Mouse (Mus musculus) CH12.LX (cell line): ENCODE results near the gene Timm29. TPM values are rescaled to one million over a fixed set of nuclear protein-coding genes. Genes with fewer than 3 reads are reported as not detected.
A peak's percentile ranks its signal among the peaks of the same experiment; 100 is the strongest.

Experiments
- DNase-seq: peaks from one replicate; pipeline ENCODE4 v3.0.0-alpha.2; 2013; ENCODE audit errors: extremely low read depth
- H3K27ac ChIP-seq: 2 replicates; pipeline ENCODE4 v1.5.1; 2012; ENCODE audit warnings: low read depth, mild to moderate bottlenecking, control low read depth, moderate library complexity; ENCODE audit not compliant: insufficient read depth
- H3K27me3 ChIP-seq: replicated peaks from 2 replicates; pipeline ENCODE3; 2012; ENCODE audit warnings: inconsistent platforms
- H3K36me3 ChIP-seq, 2 experiments: replicated peaks in 1 of 2; 2 replicates each; pipeline versions ENCODE3 to v1.6.1; 2012; ENCODE audit warnings: inconsistent platforms in 1 of 2, low read length in 1 of 2, mild to moderate bottlenecking in 1 of 2, mixed read lengths in 1 of 2, moderate library complexity in 1 of 2; ENCODE audit not compliant: control insufficient read depth in 1 of 2, insufficient read depth in 1 of 2
- H3K4me1 ChIP-seq, 2 experiments: 2 replicates each; pipeline ENCODE4 v1.6.1; 2012; ENCODE audit warnings: inconsistent platforms in 1 of 2, moderate library complexity in 1 of 2; ENCODE audit not compliant: insufficient read depth in 2 of 2, control insufficient read depth in 1 of 2
- H3K4me2 ChIP-seq: 2 replicates; pipeline ENCODE4 v1.6.1; 2012; ENCODE audit warnings: low read depth, mild to moderate bottlenecking, control low read depth; ENCODE audit not compliant: poor library complexity, insufficient read depth, severe bottlenecking
- H3K4me3 ChIP-seq, 3 experiments: fragments of 150-350 bp in 1 of 3; sonication (generic) in 1 of 3; replicated peaks in 1 of 3; 2 replicates each; pipeline versions ENCODE3 to v1.5.1; 2011 to 2012; ENCODE audit warnings: low read depth in 2 of 3, low read length in 2 of 3, mild to moderate bottlenecking in 2 of 3, moderate library complexity in 2 of 3, control low read depth in 1 of 3, improper control_type of control experiment in 1 of 3, inconsistent platforms in 1 of 3, mixed read lengths in 1 of 3; ENCODE audit not compliant: poor library complexity in 1 of 3
- H3K79me2 ChIP-seq: replicated peaks from 2 replicates; pipeline ENCODE4 v1.6.1; 2012; ENCODE audit warnings: mild to moderate bottlenecking, moderate library complexity; ENCODE audit not compliant: control insufficient read depth, poor library complexity, insufficient read depth, severe bottlenecking; ENCODE audit errors: extremely low read depth
- H3K9ac ChIP-seq: 2 replicates; pipeline ENCODE4 v1.6.1; 2012; ENCODE audit warnings: low read depth, mild to moderate bottlenecking, control low read depth, moderate library complexity; ENCODE audit not compliant: insufficient read depth
- H3K9me3 ChIP-seq: replicated peaks from 2 replicates; pipeline ENCODE3; 2012; ENCODE audit warnings: low read length, inconsistent platforms, mixed read lengths
- BHLHE40 ChIP-seq: IDR thresholded peaks from 2 replicates; pipeline ENCODE4 v1.6.1; 2011; ENCODE audit warnings: mild to moderate bottlenecking, low read depth, low read length, improper control_type of control experiment
- CHD1 ChIP-seq: IDR thresholded peaks from 2 replicates; pipeline ENCODE4 v1.6.1; 2012; ENCODE audit warnings: low read depth, low read length, improper control_type of control experiment, inconsistent platforms
- CHD2 ChIP-seq: IDR thresholded peaks from 2 replicates; pipeline ENCODE4 v1.6.1; 2011; ENCODE audit warnings: low read length, improper control_type of control experiment
- CTCF ChIP-seq, 2 experiments: IDR thresholded peaks in 1 of 2; conservative IDR thresholded peaks in 1 of 2; 2 replicates each; pipeline ENCODE4 v1.5.1; 2011 to 2012; ENCODE audit warnings: low read depth in 2 of 2, low read length in 2 of 2, improper control_type of control experiment in 1 of 2, inconsistent platforms in 1 of 2, mild to moderate bottlenecking in 1 of 2, moderate library complexity in 1 of 2
- E2F4 ChIP-seq: IDR thresholded peaks from 2 replicates; pipeline ENCODE4 v1.6.1; 2011; ENCODE audit warnings: low read depth, low read length, improper control_type of control experiment; ENCODE audit not compliant: insufficient replicate concordance
- ELF1 ChIP-seq: IDR thresholded peaks from 2 replicates; pipeline ENCODE4 v1.6.1; 2014; ENCODE audit warnings: low read depth, mild to moderate bottlenecking, inconsistent platforms, low read length, improper control_type of control experiment
- EP300 ChIP-seq: IDR thresholded peaks from 2 replicates; pipeline ENCODE4 v1.6.1; 2011; ENCODE audit warnings: low read length, improper control_type of control experiment
- ETS1 ChIP-seq: conservative IDR thresholded peaks from 2 replicates; pipeline ENCODE4 v1.6.1; 2012; ENCODE audit warnings: low read depth, mild to moderate bottlenecking, inconsistent platforms, low read length, improper control_type of control experiment, moderate library complexity
- GABPA ChIP-seq: IDR thresholded peaks from 2 replicates; pipeline ENCODE4 v1.6.1; 2012; ENCODE audit warnings: low read depth, low read length, improper control_type of control experiment, inconsistent platforms; ENCODE audit not compliant: insufficient replicate concordance
- HCFC1 ChIP-seq: IDR thresholded peaks from 2 replicates; pipeline ENCODE4 v1.6.1; 2012; ENCODE audit warnings: low read depth, mild to moderate bottlenecking, inconsistent platforms, low read length, improper control_type of control experiment
- IRF4 ChIP-seq: IDR thresholded peaks from 2 replicates; pipeline ENCODE4 v1.6.1; 2014; ENCODE audit warnings: low read depth, mild to moderate bottlenecking, inconsistent platforms, low read length, improper control_type of control experiment
- JUN ChIP-seq: IDR thresholded peaks from 2 replicates; pipeline ENCODE4 v1.6.1; 2011; ENCODE audit warnings: low read depth, mild to moderate bottlenecking, low read length, improper control_type of control experiment, moderate library complexity; ENCODE audit not compliant: insufficient read depth
- JUND ChIP-seq: conservative IDR thresholded peaks from 2 replicates; pipeline ENCODE4 v1.6.1; 2011; ENCODE audit warnings: low read depth, low read length, improper control_type of control experiment
- KAT2A ChIP-seq: IDR thresholded peaks from 2 replicates; pipeline ENCODE4 v1.6.1; 2012; ENCODE audit warnings: low read length, improper control_type of control experiment, inconsistent platforms; ENCODE audit not compliant: insufficient replicate concordance
- MAFK ChIP-seq: IDR thresholded peaks from 2 replicates; pipeline ENCODE4 v1.6.1; 2011; ENCODE audit warnings: low read length, improper control_type of control experiment; ENCODE audit not compliant: insufficient replicate concordance
- MAX ChIP-seq: IDR thresholded peaks from 2 replicates; pipeline ENCODE4 v1.6.1; 2011; ENCODE audit warnings: low read length, improper control_type of control experiment
- MAZ ChIP-seq: IDR thresholded peaks from 2 replicates; pipeline ENCODE4 v1.6.1; 2012; ENCODE audit warnings: low read depth, mild to moderate bottlenecking, inconsistent platforms, low read length, improper control_type of control experiment, moderate library complexity
- MEF2A ChIP-seq: IDR thresholded peaks from 2 replicates; pipeline ENCODE4 v1.6.1; 2014; ENCODE audit warnings: low read depth, mild to moderate bottlenecking, inconsistent platforms, low read length, improper control_type of control experiment, borderline replicate concordance
- MXI1 ChIP-seq: IDR thresholded peaks from 2 replicates; pipeline ENCODE4 v1.6.1; 2011; ENCODE audit warnings: mild to moderate bottlenecking, low read depth, low read length, improper control_type of control experiment
- MYC ChIP-seq: IDR thresholded peaks from 2 replicates; pipeline ENCODE4 v1.6.1; 2011; ENCODE audit warnings: low read depth, mild to moderate bottlenecking, improper control_type of control experiment, low read length
- NELFE ChIP-seq: IDR thresholded peaks from 2 replicates; pipeline ENCODE4 v1.6.1; 2011; ENCODE audit warnings: low read depth, low read length, improper control_type of control experiment
- NRF1 ChIP-seq: IDR thresholded peaks from 2 replicates; pipeline ENCODE4 v1.6.1; 2014; ENCODE audit warnings: low read depth, mild to moderate bottlenecking, inconsistent platforms, low read length, improper control_type of control experiment, moderate library complexity
- PAX5 ChIP-seq: IDR thresholded peaks from 2 replicates; pipeline ENCODE4 v1.6.1; 2012; ENCODE audit warnings: low read length, inconsistent platforms, mixed read lengths
- POLR2A ChIP-seq: IDR thresholded peaks from 2 replicates; pipeline ENCODE4 v1.6.1; 2011; ENCODE audit warnings: low read depth, mild to moderate bottlenecking, improper control_type of control experiment, low read length
- POLR2AphosphoS2 ChIP-seq: IDR thresholded peaks from 2 replicates; pipeline ENCODE4 v1.6.1; 2011; ENCODE audit warnings: low read depth, low read length, improper control_type of control experiment
- RAD21 ChIP-seq: IDR thresholded peaks from 2 replicates; pipeline ENCODE4 v1.6.1; 2011; ENCODE audit warnings: low read depth, mild to moderate bottlenecking, low read length, improper control_type of control experiment, moderate library complexity
- RCOR1 ChIP-seq: conservative IDR thresholded peaks from 2 replicates; pipeline ENCODE4 v1.6.1; 2012; ENCODE audit warnings: low read depth, mild to moderate bottlenecking, inconsistent platforms, low read length, improper control_type of control experiment
- SIN3A ChIP-seq: IDR thresholded peaks from 2 replicates; pipeline ENCODE4 v1.6.1; 2012; ENCODE audit warnings: low read length, improper control_type of control experiment, inconsistent platforms
- SMC3 ChIP-seq: IDR thresholded peaks from 2 replicates; pipeline ENCODE4 v1.6.1; 2011; ENCODE audit warnings: low read depth, low read length, improper control_type of control experiment
- TBP ChIP-seq: conservative IDR thresholded peaks from 2 replicates; pipeline ENCODE4 v1.6.1; 2011; ENCODE audit warnings: low read depth, low read length, improper control_type of control experiment
- TCF12 ChIP-seq: IDR thresholded peaks from 2 replicates; pipeline ENCODE4 v1.6.1; 2014; ENCODE audit warnings: low read depth, mild to moderate bottlenecking, inconsistent platforms, low read length, improper control_type of control experiment
- UBTF ChIP-seq: IDR thresholded peaks from 2 replicates; pipeline ENCODE4 v1.6.1; 2012; ENCODE audit warnings: low read depth, mild to moderate bottlenecking, inconsistent platforms, low read length, improper control_type of control experiment, moderate library complexity
- USF1 ChIP-seq: IDR thresholded peaks from 2 replicates; pipeline ENCODE4 v1.6.1; 2014; ENCODE audit warnings: low read depth, mild to moderate bottlenecking, inconsistent platforms, low read length, improper control_type of control experiment
- USF2 ChIP-seq: conservative IDR thresholded peaks from 2 replicates; pipeline ENCODE4 v1.6.1; 2011; ENCODE audit warnings: low read depth, low read length, improper control_type of control experiment
- ZC3H11A ChIP-seq: IDR thresholded peaks from 2 replicates; pipeline ENCODE4 v1.6.1; 2012; ENCODE audit warnings: low read depth, mild to moderate bottlenecking, inconsistent platforms, low read length, improper control_type of control experiment
- ZKSCAN1 ChIP-seq: IDR thresholded peaks from 2 replicates; pipeline ENCODE4 v1.6.1; 2012; ENCODE audit warnings: low read depth, inconsistent platforms, low read length, improper control_type of control experiment, borderline replicate concordance
- ZMIZ1 ChIP-seq: IDR thresholded peaks from 2 replicates; pipeline ENCODE4 v1.6.1; 2012; ENCODE audit warnings: low read depth, mild to moderate bottlenecking, inconsistent platforms, low read length, improper control_type of control experiment
- ZNF384 ChIP-seq: IDR thresholded peaks from 2 replicates; pipeline ENCODE4 v1.6.1; 2012; ENCODE audit warnings: low read depth, low read length, improper control_type of control experiment, inconsistent platforms
- dilution Hi-C: fragments of 300-500 bp; cut with MboI; formaldehyde crosslinking; loops from 2 replicates; pipeline ENCODE4 v1.14.3; 2020; ENCODE audit warnings: low sequenced_read_pairs; ENCODE audit not compliant: extremely low pct_unique_long_range_greater_than_20kb, extremely low pct_ligation_motif_present
- in situ Hi-C: fragments of 300-500 bp; cut with MboI; formaldehyde crosslinking; loops from 3 replicates; pipeline ENCODE4 v1.14.3; 2019; ENCODE audit warnings: low sequenced_read_pairs, low pct_ligation_motif_present, low pct_unique_long_range_greater_than_20kb, mixed read lengths
- polyA plus RNA-seq: library from polyadenylated mRNA; unstranded; fragments of >175 nt; gene quantifications from 2 replicates; pipeline ENCODE4 v1.2.1, GENCODE M21; 2012; ENCODE audit warnings: low read depth; ENCODE audit not compliant: insufficient read length
- total RNA-seq, 2 experiments: library from RNA; depleted of rRNA; stranded (reverse); fragments of 300-350 nt in 1 of 2; fragments of >200 nt in 1 of 2; gene quantifications; 2 replicates each; pipeline ENCODE4 v1.2.3; 2012 to 2014

Timm29 gene
- total RNA-seq (2012; rRNA removed) (12.0 and 16.0 TPM in 2 replicates), total RNA-seq (2014; rRNA removed) (19.1 and 19.5 TPM in 2 replicates), polyA plus RNA-seq (29.6 and 34.6 TPM in 2 replicates)

DNA sequence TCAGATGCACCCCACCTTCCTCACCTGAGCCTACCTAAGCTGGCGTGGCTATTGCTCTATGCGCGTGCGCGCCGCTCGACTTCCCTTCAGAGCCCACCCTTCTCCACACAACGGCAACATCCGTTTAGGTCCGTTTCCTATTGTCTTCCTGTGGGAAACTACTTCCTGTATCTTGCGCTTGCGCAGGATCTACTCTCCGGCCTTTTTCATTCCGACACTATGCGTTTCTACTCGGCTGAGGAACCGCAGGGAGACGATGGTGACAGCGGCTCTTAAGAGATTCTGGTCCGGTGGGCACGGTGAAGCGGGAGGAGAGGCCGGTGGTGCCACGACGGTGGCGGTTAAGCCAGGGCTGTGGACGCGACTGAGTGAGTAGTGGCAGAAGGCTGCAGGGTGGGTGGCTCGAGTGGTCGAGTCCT lies at the start of gene Timm29, which contains the start of gene Yipf2:
Timm29 (plus strand) TSS at position 20 of the 419 bp plus-strand sequence.
Yipf2 (minus strand) TSS at position 126 of the 419 bp plus-strand sequence.
- peaks cover 24 to 54% of the 10 kb centered on the region in 2 experiments for H3K36me3 ChIP-seq
- in situ Hi-C loops: loop anchor here (5.0 kb wide), 1 partner anchor 45 kb away; the partner anchor contains the start of gene Carm1

DNA sequence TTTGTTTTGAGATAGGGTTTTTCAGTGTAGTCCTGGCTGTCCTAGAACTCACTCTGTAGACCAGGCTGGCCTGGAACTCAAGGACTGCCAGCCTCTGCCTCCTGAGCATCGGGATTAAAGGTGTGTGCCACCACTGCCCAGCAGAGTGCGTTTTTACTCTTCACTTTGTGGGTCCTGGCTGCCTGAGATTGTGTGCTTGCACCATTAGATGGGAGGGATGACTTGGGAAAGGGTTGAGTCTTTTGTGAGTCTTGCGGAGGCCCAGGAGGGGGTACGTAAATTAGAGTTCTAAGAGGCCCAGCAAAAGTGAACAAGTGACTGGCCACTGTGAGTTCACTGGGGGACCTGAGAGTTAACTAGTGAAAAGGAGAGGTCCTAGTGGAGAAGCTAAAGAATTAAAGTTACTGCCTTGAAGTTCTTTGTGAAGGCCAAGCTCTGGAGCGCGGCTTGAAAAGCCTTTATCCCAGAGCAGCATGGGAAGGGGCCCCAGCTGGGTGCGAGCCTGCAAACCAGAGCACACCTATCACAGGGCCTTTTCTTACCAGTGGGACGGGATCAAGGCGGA lies 47.1 kb upstream of the Timm29 start:
- H3K4me3 ChIP-seq: peak overlapping the region; percentile 61 to 82 (median 74)
- H3K9ac ChIP-seq: no peak overlapping the region
- H3K4me2 ChIP-seq: peak overlapping the region; percentile 69
- peaks cover 22% of the 10 kb centered on the region for H3K79me2 ChIP-seq
- peaks cover 0 to 16% of the 10 kb centered on the region in 2 experiments for H3K36me3 ChIP-seq
- H3K4me1 ChIP-seq: peaks cover 7 to 27% of the 10 kb centered on the region in 2 experiments
- TF ChIP-seq POLR2A: peak; percentile 36
- TF ChIP-seq TCF12: no peak
- no peak for TF ChIP-seq PAX5
- peak; percentile 54 for TF ChIP-seq HCFC1
- 0 out of 2 replicates have a peak, but pooled peaks have one; percentile 11 for TF ChIP-seq ELF1
- TF ChIP-seq ZMIZ1: 0 out of 2 replicates have a peak, but pooled peaks have one; percentile 41
- in situ Hi-C loops: loop anchor here (5.0 kb wide), 1 partner anchor 47 kb away; the partner anchor contains the start of genes Timm29 and Yipf2
- no peak for DNase-seq
- no peaks in the 10 kb centered on the region for H3K9me3 ChIP-seq
- H3K27me3 ChIP-seq: no peaks in the 10 kb centered on the region
- H3K27ac ChIP-seq: no peak overlapping the region
- dilution Hi-C loops: no loop called here

More for the DNA sequence above, at the start of gene Timm29, which contains the start of gene Yipf2:
- Histone ChIP-seq H3K79me2 (peaks cover 18% of the 10 kb centered on the region), H3K4me3 (peak within 1 kb of the TSS; percentile 89 to 99 (median 97)), H3K9ac (peak within 1 kb of the TSS; percentile 68), H3K4me1 (peaks cover 12 to 65% of the 10 kb centered on the region in 2 experiments), H3K27me3 (no peaks in the 10 kb centered on the region), H3K9me3 (no peaks in the 10 kb centered on the region), H3K27ac (peak within 1 kb of the TSS; percentile 87), H3K4me2 (peak within 1 kb of the TSS; percentile 94)
- TF ChIP-seq KAT2A: peak; percentile 97
- TF ChIP-seq ETS1: 0 out of 2 replicates have a peak, but pooled peaks have one; percentile 29
- peak; percentile 86 for TF ChIP-seq CHD2
- TF ChIP-seq HCFC1: peak; percentile 98
- TF ChIP-seq RAD21: no peak
- no peak for TF ChIP-seq USF1
- peak; percentile 84 for TF ChIP-seq POLR2A
- TF ChIP-seq MYC: peak; percentile 67
- TF ChIP-seq USF2: no peak
- peak; percentile 89 for TF ChIP-seq NELFE
- no peak for TF ChIP-seq E2F4
- peak; percentile 62; the same call in 1 of the 2 replicates for TF ChIP-seq ZMIZ1
- peak; percentile 86 for TF ChIP-seq MXI1
- peak; percentile 90 for TF ChIP-seq TBP
- TF ChIP-seq POLR2AphosphoS2: peak; percentile 96
- no peak for TF ChIP-seq EP300
- peak; percentile 82 for TF ChIP-seq MAZ
- peak; percentile 84 for TF ChIP-seq IRF4
- TF ChIP-seq GABPA: peak; percentile 72; the same call in 1 of the 2 replicates
- no peak for TF ChIP-seq JUN
- no peak for TF ChIP-seq CTCF (conservative IDR thresholded peaks at IDR 0.05 in 1 of 2, IDR thresholded peaks at IDR 0.05 in 1 of 2; ENCODE audit: low read depth in 2 of 2, low read length in 2 of 2)
- no peak for TF ChIP-seq MAFK
- peak; percentile 87 for TF ChIP-seq ELF1
- no peak for TF ChIP-seq CHD1
- peak; percentile 99 for TF ChIP-seq SIN3A
- peak; percentile 41; the same call in 1 of the 2 replicates for TF ChIP-seq BHLHE40
- TF ChIP-seq SMC3: no peak
- no peak for TF ChIP-seq PAX5
- peak; percentile 98 for TF ChIP-seq NRF1
- TF ChIP-seq ZKSCAN1: no peak
- TF ChIP-seq MAX: peak; percentile 85
- 0 out of 2 replicates have a peak, but pooled peaks have one; percentile 73 for TF ChIP-seq UBTF
- peak; percentile 82; the same call in 1 of the 2 replicates for TF ChIP-seq RCOR1
- peak; percentile 83 for TF ChIP-seq MEF2A
- no peak for TF ChIP-seq ZC3H11A
- TF ChIP-seq TCF12: peak; percentile 92
- TF ChIP-seq ZNF384: no peak
- TF ChIP-seq JUND: no peak; the same call in 1 of the 2 replicates
- dilution Hi-C loops: no loop called here
- peak; percentile 98 for DNase-seq
